Mouse (Mus musculus) intestine, postnatal 0 days (tissue): ENCODE results near the gene Clp1. TPM values are rescaled to one million over a fixed set of nuclear protein-coding genes. Genes with fewer than 3 reads are reported as not detected.
A peak's percentile ranks its signal among the peaks of the same experiment; 100 is the strongest.

Experiments used
- ATAC-seq: fragments of 200-750 bp; cut with Nextera tagmentation; 2 replicates; pipeline ENCODE4 v1.8.0; 2017; ENCODE audit warnings: mild to moderate bottlenecking, moderate TSS enrichment, moderate library complexity
- H3K27ac ChIP-seq: fragments of 300-500 bp; sonication (generic); 2 replicates; pipeline ENCODE4 v1.5.1; 2014; ENCODE audit warnings: mild to moderate bottlenecking, low read depth, low read length, moderate library complexity
- H3K27me3 ChIP-seq: fragments of 300-500 bp; sonication (generic); replicated peaks from 2 replicates; pipeline ENCODE4 v1.6.1; 2014; ENCODE audit warnings: low read length, mixed read lengths; ENCODE audit not compliant: control insufficient read depth, insufficient read depth
- H3K36me3 ChIP-seq: fragments of 300-500 bp; sonication (generic); 2 replicates; pipeline ENCODE4 v1.6.1; 2014; ENCODE audit warnings: mild to moderate bottlenecking, moderate library complexity; ENCODE audit not compliant: control insufficient read depth, insufficient read depth
- H3K4me1 ChIP-seq: fragments of 300-500 bp; sonication (generic); replicated peaks from 2 replicates; pipeline ENCODE4 v1.6.1; 2014; ENCODE audit warnings: antibody characterized with exemption, low read length, mixed read lengths; ENCODE audit not compliant: control insufficient read depth, insufficient read depth
- H3K4me2 ChIP-seq: fragments of 300-500 bp; sonication (generic); replicated peaks from 2 replicates; pipeline ENCODE4 v1.6.1; 2014; ENCODE audit warnings: low read depth, mild to moderate bottlenecking, moderate library complexity
- H3K4me3 ChIP-seq: fragments of 300-500 bp; sonication (generic); 2 replicates; pipeline ENCODE4 v1.5.1; 2014; ENCODE audit warnings: low read depth, low read length
- H3K9ac ChIP-seq: fragments of 300-500 bp; sonication (generic); 2 replicates; pipeline ENCODE4 v1.6.1; 2014; ENCODE audit warnings: mild to moderate bottlenecking, low read depth, low read length
- H3K9me3 ChIP-seq: fragments of 300-500 bp; sonication (generic); 2 replicates; pipeline ENCODE4 v1.6.1; 2016; ENCODE audit warnings: mixed run types; ENCODE audit not compliant: control insufficient read depth
- CTCF ChIP-seq: sonication (generic); IDR thresholded peaks from 2 replicates; pipeline ENCODE4 v1.5.1; 2016; ENCODE audit warnings: low read depth, mild to moderate bottlenecking, control low read depth, antibody characterized with exemption, moderate library complexity
- WGBS: fragments of 180-500 bp; shearing (Covaris S2); extraction: QIAGEN DNeasy Blood & Tissue Kit; methylation state at CpG from one replicate; pipeline ENCODE4 v1.1.7; 2014; 5-methylcytosine and 5-hydroxymethylcytosine counted together
- polyA plus RNA-seq: library from polyadenylated mRNA; unstranded; fragments of >200 nt; fragmentation: Nextera tagmentation; extraction: Ambion mirVana; gene quantifications from 2 replicates; pipeline ENCODE4 v1.2.1, GENCODE M21; 2015

Clp1 gene
- polyA plus RNA-seq, 1 experiment from 2014 or later: 18.1 TPM

DNA sequence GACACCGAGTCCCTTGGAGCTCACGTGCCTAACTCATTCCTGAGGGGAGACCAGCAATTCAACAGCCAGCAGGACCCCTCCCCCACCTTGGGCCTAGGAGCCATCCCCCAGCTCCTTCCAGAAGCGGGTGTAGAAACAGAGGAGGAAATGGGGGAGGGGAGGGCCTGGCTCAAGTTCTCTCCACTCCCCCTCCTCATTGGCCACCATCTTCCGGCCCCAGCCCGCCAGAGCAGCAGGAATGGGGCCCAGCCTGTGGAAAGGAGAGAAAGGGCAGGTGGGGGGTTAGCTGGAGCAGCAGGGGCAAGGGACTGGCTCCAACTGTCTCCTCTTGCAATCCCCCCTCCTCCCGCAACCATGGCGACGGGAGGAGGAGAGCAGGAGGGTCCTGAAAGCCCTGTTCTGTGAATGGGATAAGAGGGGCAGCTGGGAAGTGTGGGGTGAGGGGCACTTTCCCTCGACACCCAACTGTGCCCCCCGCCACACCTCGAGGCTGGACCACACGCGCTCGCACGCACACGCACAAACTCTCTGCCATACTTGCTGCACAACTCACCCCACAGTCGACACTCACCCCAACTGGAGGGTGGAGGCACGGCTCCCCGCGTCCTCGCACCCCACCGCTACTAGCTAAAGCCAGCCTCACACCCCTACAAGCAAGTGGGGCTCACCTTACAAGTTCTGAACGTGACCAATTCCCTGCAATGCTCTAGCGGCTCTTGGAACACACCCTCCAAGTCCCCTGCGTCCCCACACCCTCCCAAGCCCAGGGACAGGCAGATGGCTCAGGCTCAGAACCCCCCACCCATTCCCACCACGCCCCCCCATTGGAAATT, 15.5 kb upstream of the Clp1 start:
- ATAC-seq: no peak
- Histone ChIP-seq H3K9ac (peak overlapping the region; percentile 63), H3K9me3 (no peaks in the 10 kb centered on the region), H3K4me1 (peaks cover 14% of the 10 kb centered on the region), H3K4me3 (peak overlapping the region; percentile 79), H3K36me3 (no peaks in the 10 kb centered on the region), H3K27ac (peak overlapping the region; percentile 90), H3K27me3 (no peaks in the 10 kb centered on the region; the same call in 1 of the 2 replicates), H3K4me2 (peak overlapping the region; percentile 92)
- TF ChIP-seq CTCF: no peak
- 5% methylated on average over 24 of the region's 26 CpGs for WGBS

DNA sequence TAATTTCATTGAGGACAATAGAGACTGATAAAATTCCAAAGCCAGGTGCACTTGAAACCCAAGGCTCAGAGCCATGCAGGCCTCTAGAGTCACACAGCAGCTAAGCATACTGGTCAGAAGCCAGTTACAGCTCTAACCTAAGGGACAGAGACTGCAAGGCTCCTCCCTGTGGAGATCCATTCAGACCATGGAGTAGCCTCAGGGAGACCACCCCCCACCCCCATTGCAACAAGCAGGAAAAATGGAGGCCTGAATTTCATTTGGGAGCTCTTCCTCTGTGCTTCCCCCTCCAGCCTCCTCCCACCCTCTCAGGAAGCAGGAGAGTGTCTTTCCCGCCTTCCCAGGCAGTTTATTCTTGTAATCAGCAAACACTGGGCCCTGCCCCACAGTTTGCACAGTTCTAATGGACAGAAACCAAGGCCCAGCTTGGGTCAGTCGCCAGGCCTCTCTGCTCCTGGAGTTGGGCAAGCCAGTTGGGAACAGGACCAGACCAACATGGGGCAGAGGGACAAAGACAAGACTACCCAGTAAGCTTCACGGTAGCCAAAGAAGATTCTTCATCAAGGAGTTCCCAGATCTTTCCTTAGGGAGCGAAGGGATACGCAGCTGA, 14.8 kb upstream of the Clp1 start:
- Histone ChIP-seq H3K9me3 (no peaks in the 10 kb centered on the region), H3K9ac (peak overlapping the region; percentile 63; the same call in 1 of the 2 replicates), H3K4me2 (peak overlapping the region; percentile 92), H3K4me1 (peaks cover 14% of the 10 kb centered on the region), H3K36me3 (no peaks in the 10 kb centered on the region), H3K27ac (0 out of 2 replicates have a peak overlapping the region, but pooled peaks have one; percentile 90), H3K4me3 (peak overlapping the region; percentile 79), H3K27me3 (peaks cover 5% of the 10 kb centered on the region; the same call in 1 of the 2 replicates)
- TF ChIP-seq CTCF: 0 out of 2 replicates have a peak, but pooled peaks have one; percentile 1
- no peak for ATAC-seq
- 24% methylated on average over 5 of the region's 5 CpGs for WGBS

DNA sequence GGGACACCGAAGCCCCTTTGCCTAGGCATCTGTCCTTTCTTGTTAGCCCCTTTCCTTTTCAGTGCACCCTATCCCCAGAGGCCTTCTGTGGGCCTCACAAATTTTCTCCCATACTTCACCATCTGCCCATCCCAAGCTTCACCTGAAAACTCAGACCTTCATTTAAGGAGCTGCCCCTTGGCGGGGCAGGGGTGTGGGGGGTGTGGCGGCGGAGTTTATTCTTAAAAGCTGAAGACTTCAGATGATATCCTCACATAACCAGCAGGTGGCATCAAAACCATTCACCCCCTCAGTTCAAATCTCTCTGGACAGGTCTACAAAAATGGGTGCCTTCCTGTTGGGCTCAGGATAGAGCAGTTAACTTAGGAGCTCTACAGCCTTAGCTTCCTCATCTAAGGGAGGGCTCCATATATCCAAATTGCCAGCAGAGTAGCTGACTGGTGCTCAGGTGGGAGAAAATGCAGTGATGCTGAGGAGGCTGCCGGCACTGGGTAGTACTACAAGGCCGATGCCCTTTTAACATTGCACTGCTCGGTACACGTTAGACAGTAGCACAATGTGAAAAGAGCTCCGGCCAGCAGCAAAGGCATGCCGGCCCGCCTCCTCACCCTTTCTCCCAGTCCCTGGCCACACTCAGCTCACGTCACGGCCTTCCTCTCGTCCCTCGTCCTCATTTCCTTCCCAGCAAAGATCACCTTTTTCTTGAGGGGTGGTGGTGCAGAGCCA, 13.6 kb upstream of the Clp1 start:
- TF ChIP-seq CTCF: peak; percentile 65
- H3K4me2 ChIP-seq: no peak overlapping the region
- ATAC-seq: no peak
- H3K9me3 ChIP-seq: no peaks in the 10 kb centered on the region
- 81% methylated on average over 15 of the region's 15 CpGs for WGBS
- H3K9ac ChIP-seq: no peak overlapping the region
- H3K4me1 ChIP-seq: peaks cover 17% of the 10 kb centered on the region
- no peak overlapping the region for H3K27ac ChIP-seq
- peaks cover 11% of the 10 kb centered on the region; the same call in 1 of the 2 replicates for H3K27me3 ChIP-seq
- no peak overlapping the region for H3K4me3 ChIP-seq
- no peaks in the 10 kb centered on the region for H3K36me3 ChIP-seq

DNA sequence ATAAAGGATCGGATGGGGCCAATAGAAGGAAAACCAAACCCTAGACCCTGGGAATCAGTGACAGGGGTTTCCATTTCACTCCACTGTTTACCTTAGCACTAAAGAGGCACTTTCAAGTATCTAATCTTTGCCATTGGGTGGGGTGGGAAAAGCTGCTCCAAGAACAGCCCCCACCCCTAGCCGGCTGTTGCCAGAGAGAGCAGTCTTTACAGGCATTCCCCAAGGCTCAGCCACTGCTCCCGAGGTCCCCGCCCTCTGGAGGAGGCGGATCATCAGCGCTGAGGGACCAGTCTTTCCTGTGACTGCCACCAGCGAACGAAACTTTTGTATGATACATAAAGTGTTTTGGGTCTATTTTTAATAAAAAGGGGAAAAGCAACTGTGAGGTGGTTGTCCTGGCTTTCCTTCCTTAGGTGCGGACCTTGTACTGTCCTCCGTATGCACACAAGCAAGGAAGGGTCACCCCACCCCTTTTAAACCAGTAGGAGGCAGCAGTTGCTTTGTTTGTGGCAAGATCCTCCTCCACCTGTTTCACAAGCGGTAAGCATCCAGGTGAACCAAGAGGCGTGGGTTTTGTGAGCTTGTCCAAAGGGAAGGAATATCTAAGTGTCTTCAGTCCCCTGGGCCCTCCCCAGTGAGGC, 11.2 kb upstream of the Clp1 start:
- WGBS: under 1% methylated on average over 12 of the region's 12 CpGs
- Histone ChIP-seq H3K4me1 (peaks cover 17% of the 10 kb centered on the region), H3K27ac (no peak overlapping the region), H3K9ac (no peak overlapping the region), H3K4me3 (peak overlapping the region; percentile 18), H3K4me2 (peak overlapping the region; percentile 59), H3K36me3 (no peaks in the 10 kb centered on the region), H3K9me3 (no peaks in the 10 kb centered on the region), H3K27me3 (peaks cover 24% of the 10 kb centered on the region)
- TF ChIP-seq CTCF: peak; percentile 86
- peak; percentile 73 for ATAC-seq

DNA sequence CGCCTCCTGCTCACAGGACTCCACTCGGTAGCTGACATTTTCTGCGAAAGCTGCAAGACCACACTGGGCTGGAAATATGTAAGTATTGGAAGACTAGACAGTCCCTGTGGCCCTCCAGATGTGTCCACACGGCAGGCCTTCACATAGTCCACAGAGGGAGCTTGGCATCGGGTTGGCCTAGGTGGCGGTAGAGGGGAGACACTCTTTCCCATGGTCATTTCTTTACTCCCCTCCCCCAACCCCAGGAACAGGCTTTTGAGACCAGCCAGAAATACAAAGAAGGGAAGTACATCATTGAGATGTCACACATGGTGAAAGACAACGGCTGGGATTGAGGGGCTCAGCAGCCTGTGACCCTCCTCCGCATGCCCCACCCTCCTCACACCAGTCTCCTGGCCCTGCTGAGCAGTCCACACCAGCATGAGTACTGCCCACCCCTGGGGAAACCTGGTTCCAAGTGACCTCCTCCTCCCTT, 10.3 kb upstream of the Clp1 start:
- peak overlapping the region; percentile 24; the same call in 1 of the 2 replicates for H3K4me2 ChIP-seq
- WGBS: 9% methylated on average over 8 of the region's 8 CpGs
- H3K9ac ChIP-seq: no peak overlapping the region
- no peak for ATAC-seq
- H3K27me3 ChIP-seq: peaks cover 24% of the 10 kb centered on the region
- H3K27ac ChIP-seq: peak overlapping the region; percentile 41; the same call in 1 of the 2 replicates
- no peak overlapping the region for H3K4me3 ChIP-seq
- no peaks in the 10 kb centered on the region for H3K36me3 ChIP-seq
- H3K4me1 ChIP-seq: peaks cover 15% of the 10 kb centered on the region
- H3K9me3 ChIP-seq: no peaks in the 10 kb centered on the region
- TF ChIP-seq CTCF: peak; percentile 58
